Mouse (Mus musculus): ENCODE data around the gene Npsr1. TPM values are rescaled to one million over a fixed set of nuclear protein-coding genes. Genes with fewer than 3 reads are reported as not detected.

Gene Npsr1
- 1 to 10 TPM; 4.1 to 7.3 (median 4.3) TPM for total RNA-seq (2022)

- DNase-seq (ENCODE audit: low spot score in 2 of 2) = no peak
Observed at GRCm38 (mm10) chr9:24097696-24098095, at the start of gene Npsr1. Gene Npsr1, plus strand, starts transcription at chr9:24097996.

- DNase-seq (ENCODE audit: low spot score in 2 of 2) = no peak
Observed at GRCm38 (mm10) chr9:24051538-24051937, 46.3 kb upstream of the Npsr1 start.

- DNase-seq (ENCODE audit: low spot score in 2 of 2) = no peak
Observed at GRCm38 (mm10) chr9:24063251-24063650, 34.5 kb upstream of the Npsr1 start.

- no peak for DNase-seq (ENCODE audit: low spot score in 2 of 2)
Observed at GRCm38 (mm10) chr9:24071664-24072063, 26.1 kb upstream of the Npsr1 start.

GRCm38 (mm10) chr9:24077596-24077995, 20.2 kb upstream of the Npsr1 start:
- DNase-seq (ENCODE audit: low spot score in 2 of 2) = no peak

GRCm38 (mm10) chr9:24091875-24092274, 5.9 kb upstream of the Npsr1 start:
- no peak for DNase-seq (ENCODE audit: low spot score in 2 of 2)

GRCm38 (mm10) chr9:24098526-24098925, 730 bp downstream of the Npsr1 start:
- no peak for DNase-seq (ENCODE audit: low spot score in 2 of 2)

- no peak for DNase-seq (ENCODE audit: low spot score in 2 of 2)
Observed at GRCm38 (mm10) chr9:24099631-24100030, 1.8 kb downstream of the Npsr1 start.

- peak in 1 of 2 experiments; percentile 21 for DNase-seq (ENCODE audit: low spot score in 2 of 2)
Observed at GRCm38 (mm10) chr9:24119423-24119822, 21.6 kb downstream of the Npsr1 start.

- DNase-seq (ENCODE audit: low spot score in 2 of 2) = no peak
Observed at GRCm38 (mm10) chr9:24133142-24133541, 35.3 kb downstream of the Npsr1 start.

GRCm38 (mm10) chr9:24136354-24136753, 38.6 kb downstream of the Npsr1 start:
- DNase-seq (ENCODE audit: low spot score in 2 of 2) = no peak

GRCm38 (mm10) chr9:24144341-24144740, 46.5 kb downstream of the Npsr1 start:
- DNase-seq (ENCODE audit: low spot score in 2 of 2) = peak; percentile 9 to 24

GRCm38 (mm10) chr9:24157208-24157607, 59.4 kb downstream of the Npsr1 start:
- no peak for DNase-seq (ENCODE audit: low spot score in 2 of 2)

- DNase-seq (ENCODE audit: low spot score in 2 of 2) = peak in 1 of 2 experiments; percentile 7
Observed at GRCm38 (mm10) chr9:24160409-24160808, 62.6 kb downstream of the Npsr1 start.

GRCm38 (mm10) chr9:24168501-24168900, 70.7 kb downstream of the Npsr1 start:
- no peak for DNase-seq (ENCODE audit: low spot score in 2 of 2)

- no peak for DNase-seq (ENCODE audit: low spot score in 2 of 2)
Observed at GRCm38 (mm10) chr9:24170728-24171127, 72.9 kb downstream of the Npsr1 start.

GRCm38 (mm10) chr9:24178744-24179143, 80.9 kb downstream of the Npsr1 start:
- DNase-seq (ENCODE audit: low spot score in 2 of 2) = no peak

GRCm38 (mm10) chr9:24180926-24181325, 83.1 kb downstream of the Npsr1 start:
- no peak for DNase-seq (ENCODE audit: low spot score in 2 of 2)

GRCm38 (mm10) chr9:24186289-24186688, 88.5 kb downstream of the Npsr1 start:
- DNase-seq (ENCODE audit: low spot score in 2 of 2) = peak in 1 of 2 experiments; percentile 33

GRCm38 (mm10) chr9:24189511-24190260, 91.9 kb downstream of the Npsr1 start:
- DNase-seq (ENCODE audit: low spot score in 2 of 2) = peak; percentile 7 to 48

GRCm38 (mm10) chr9:24190261-24190588, 92.4 kb downstream of the Npsr1 start:
- no peak for DNase-seq (ENCODE audit: low spot score in 2 of 2)

GRCm38 (mm10) chr9:24198254-24198653, 100.5 kb downstream of the Npsr1 start:
- no peak for DNase-seq (ENCODE audit: low spot score in 2 of 2)

GRCm38 (mm10) chr9:24211636-24212035, 113.8 kb downstream of the Npsr1 start:
- DNase-seq (ENCODE audit: low spot score in 2 of 2) = peak; percentile 10 to 87

All from left cerebral cortex, adult 8-10 months (tissue).